Mouse (Mus musculus) 3134 (cell line): Measurements from ENCODE around the gene Brd7.

Experiments
- DNase-seq: peaks from one replicate; pipeline ENCODE4 v3.0.0-alpha.2; 2011; ENCODE audit warnings: low spot score; ENCODE audit not compliant: insufficient read length; ENCODE audit errors: extremely low read depth

Gene Brd7

DNA sequence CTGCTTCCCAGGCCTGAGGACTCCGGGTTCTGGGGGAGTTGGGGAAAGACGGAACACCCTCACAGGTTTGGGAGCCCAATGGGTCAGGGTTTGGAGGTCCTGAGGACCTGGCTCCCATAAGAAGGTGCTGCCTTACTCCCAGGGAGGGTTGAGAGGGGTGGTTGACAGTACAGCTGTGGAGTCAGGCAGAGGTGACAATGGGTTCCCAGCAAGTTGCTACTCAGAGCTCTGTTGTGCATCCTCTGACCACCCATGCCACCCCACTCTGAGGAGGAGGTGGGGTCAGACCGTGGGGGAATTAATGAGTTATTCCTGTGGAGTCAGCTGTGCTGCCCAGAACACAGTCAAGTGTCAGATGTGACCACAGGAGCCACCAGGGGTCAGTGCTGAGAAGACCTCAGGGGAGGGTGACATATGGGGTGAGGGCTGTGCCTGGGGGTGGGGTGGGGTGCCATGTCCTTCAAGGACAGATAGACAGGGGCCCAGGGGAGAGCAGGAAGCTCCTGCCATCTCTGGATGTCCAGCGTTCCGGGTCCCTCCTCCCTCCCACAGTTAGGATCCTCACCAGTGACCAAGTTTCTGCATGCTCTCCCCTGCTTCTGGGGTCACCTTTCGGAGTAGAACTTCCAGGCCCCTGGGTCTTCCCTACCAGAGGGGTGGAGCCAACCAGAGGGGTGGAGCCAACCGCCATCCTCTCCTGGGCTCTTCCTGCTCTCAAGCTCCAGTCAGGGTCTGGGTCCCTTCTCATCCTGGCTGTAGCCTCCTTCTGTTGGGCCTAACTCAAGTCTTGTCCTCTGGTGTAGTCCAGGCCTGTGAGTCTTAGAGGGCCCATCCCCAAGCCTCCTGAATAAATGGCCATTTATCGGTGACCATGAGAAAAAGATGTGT, 76.3 kb downstream of the Brd7 start:
- DNase-seq: peak; percentile 44

DNA sequence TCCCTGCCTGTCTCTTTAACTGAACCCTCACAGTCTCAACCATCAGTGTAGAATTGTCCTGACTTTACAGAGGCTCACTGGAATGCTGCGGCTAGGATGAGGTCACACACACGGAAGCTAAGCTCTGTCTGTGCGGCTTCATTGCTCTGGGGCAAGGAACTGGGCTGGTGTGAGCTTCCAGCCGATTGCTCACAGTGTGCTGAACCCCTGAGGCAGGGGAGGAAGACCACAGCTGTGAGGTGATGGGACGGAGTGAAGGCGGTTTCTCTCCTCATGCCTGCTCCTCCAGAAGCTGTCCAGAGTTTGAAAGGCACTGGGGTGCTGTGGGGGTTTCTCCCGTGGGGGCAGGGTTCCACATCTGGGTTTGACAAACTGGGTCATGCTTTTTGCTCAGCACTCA, 77.3 kb downstream of the Brd7 start:
- peak; percentile 78 for DNase-seq

DNA sequence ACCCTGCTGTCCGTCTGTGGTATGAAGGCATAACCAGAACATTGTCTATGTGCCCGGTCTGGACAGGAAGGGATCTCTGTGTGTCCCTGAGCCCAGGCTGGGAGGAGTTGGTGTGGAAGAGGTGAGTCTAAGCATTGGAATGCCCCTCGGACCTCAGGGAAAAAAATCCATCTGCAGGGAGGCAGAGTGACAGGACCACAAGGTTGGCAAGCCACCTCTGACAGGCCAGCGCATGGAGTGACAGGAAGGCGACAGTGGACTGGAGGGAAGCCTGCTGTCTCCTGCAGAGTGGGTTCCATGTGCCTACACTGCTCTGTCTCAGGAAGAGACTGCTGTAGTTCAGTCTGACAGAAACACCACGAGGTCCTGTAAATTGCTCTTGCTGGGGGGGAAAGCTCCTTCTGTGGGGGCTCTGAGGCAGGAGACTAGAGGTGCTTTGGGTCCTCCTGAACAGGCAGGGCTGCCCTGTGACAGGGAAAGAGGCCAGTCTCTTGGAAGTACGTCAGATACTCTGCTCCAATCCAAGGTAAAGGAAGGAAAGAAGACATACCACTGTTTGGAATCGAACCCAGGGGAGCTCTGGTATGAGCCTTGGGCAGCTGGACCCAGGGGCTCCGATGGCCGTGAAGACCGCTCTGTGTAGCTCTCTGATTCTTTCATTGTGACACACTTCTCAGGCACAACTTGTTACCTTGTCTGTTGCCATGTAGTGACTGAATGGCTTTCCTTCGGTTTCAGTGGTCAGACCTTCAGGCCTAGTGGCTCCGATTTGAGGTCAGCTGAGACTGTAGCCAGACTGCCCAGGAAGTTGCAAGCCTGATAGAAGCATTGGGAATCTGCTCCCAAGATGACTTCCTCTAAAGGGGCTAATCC, 78.5 kb downstream of the Brd7 start:
- DNase-seq: peak; percentile 81

DNA sequence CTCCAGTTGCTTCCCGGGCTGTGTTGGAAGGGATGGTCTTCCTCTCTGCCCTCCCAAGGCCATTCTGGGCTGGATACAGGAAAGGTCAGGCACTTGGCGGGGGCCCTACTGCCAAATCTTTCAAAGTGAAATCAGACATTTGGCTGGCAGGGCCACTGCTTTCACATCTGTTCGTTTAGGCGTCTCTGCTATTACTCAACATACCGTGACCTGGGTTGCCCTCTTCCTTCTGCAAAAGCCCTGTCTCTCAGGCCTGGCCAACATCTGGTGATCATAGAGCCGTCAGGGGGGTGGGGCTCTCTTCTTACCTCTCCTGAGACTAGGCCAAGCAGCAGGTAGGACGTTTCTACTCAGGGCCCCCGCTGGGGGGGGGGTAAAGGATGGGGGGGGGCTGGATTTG, 79.3 kb downstream of the Brd7 start:
- DNase-seq: peak; percentile 75
